Mouse (Mus musculus): ENCODE data around the gene Xxylt1.

GRCm38 (mm10) chr16:30969266-30970064 is 111.8 kb downstream of the Xxylt1 start:
- TF ChIP-seq CTCF (conservative IDR thresholded peaks at IDR 0.05; ENCODE audit: insufficient read depth, insufficient read length, low read depth, low read length) (no peak), POLR2A (IDR thresholded peaks at IDR 0.05; ENCODE audit: low read depth, low read length) (no peak)

Measured in kidney, adult 2 months (tissue).